Mouse (Mus musculus) hindbrain, postnatal 0 days (tissue): ENCODE measurements around the gene Il1f6. TPM values are rescaled to one million over a fixed set of nuclear protein-coding genes. Genes with fewer than 3 reads are reported as not detected.

Experiments
- ATAC-seq: fragments of 200-750 bp; cut with Nextera tagmentation; 2 replicates; pipeline ENCODE4 v1.8.0; 2017; ENCODE audit warnings: mild to moderate bottlenecking, moderate TSS enrichment, moderate library complexity
- DNase-seq: peaks from one replicate; pipeline ENCODE4 v3.0.0-alpha.2; 2015; ENCODE audit warnings: low spot score
- H3K27ac ChIP-seq: fragments of 300-500 bp; sonication (generic); 2 replicates; pipeline ENCODE4 v1.5.1; 2014; ENCODE audit warnings: mild to moderate bottlenecking
- H3K27me3 ChIP-seq: fragments of 300-500 bp; sonication (generic); 2 replicates; pipeline ENCODE4 v1.6.1; 2014; ENCODE audit warnings: low read length, mixed read lengths; ENCODE audit not compliant: insufficient read depth
- H3K36me3 ChIP-seq: fragments of 300-500 bp; sonication (generic); 2 replicates; pipeline ENCODE4 v1.6.1; 2014; ENCODE audit warnings: low read length, mixed read lengths; ENCODE audit not compliant: insufficient read depth
- H3K4me1 ChIP-seq: fragments of 300-500 bp; sonication (generic); 2 replicates; pipeline ENCODE4 v1.6.1; 2014; ENCODE audit warnings: antibody characterized with exemption, low read length, mixed read lengths; ENCODE audit not compliant: insufficient read depth
- H3K4me2 ChIP-seq: fragments of 300-500 bp; sonication (generic); 2 replicates; pipeline ENCODE4 v1.6.1; 2014; ENCODE audit warnings: low read depth, mild to moderate bottlenecking, low read length, moderate library complexity, mixed read lengths
- H3K4me3 ChIP-seq: fragments of 300-500 bp; sonication (generic); 2 replicates; pipeline ENCODE4 v1.5.1; 2014; ENCODE audit warnings: low read length
- H3K9ac ChIP-seq: fragments of 300-500 bp; sonication (generic); replicated peaks from 2 replicates; pipeline ENCODE4 v1.6.1; 2014; ENCODE audit warnings: mild to moderate bottlenecking, low read length, moderate library complexity, mixed read lengths
- H3K9me3 ChIP-seq: fragments of 300-500 bp; sonication (generic); 2 replicates; pipeline ENCODE4 v1.6.1; 2016; ENCODE audit warnings: low read length, mixed read lengths
- CTCF ChIP-seq: IDR thresholded peaks from 2 replicates; pipeline ENCODE4 v1.5.1; 2016; ENCODE audit warnings: antibody characterized with exemption, control low read depth, low read depth
- WGBS: fragments of 180-500 bp; shearing (Covaris S2); extraction: QIAGEN DNeasy Blood & Tissue Kit; methylation state at CpG from one replicate; pipeline ENCODE4 v1.1.7; 2014; 5-methylcytosine and 5-hydroxymethylcytosine counted together
- polyA plus RNA-seq: library from polyadenylated mRNA; unstranded; fragments of >200 nt; fragmentation: Nextera tagmentation; extraction: Ambion mirVana; gene quantifications from 2 replicates; pipeline ENCODE4 v1.2.1, GENCODE M21; 2015
- total RNA-seq: library from RNA; depleted of rRNA; stranded (reverse); fragments of >200 nt; gene quantifications from 2 replicates; pipeline ENCODE4 v1.2.3, GENCODE M21; 2014; rRNA removed

Gene Il1f6
- total and polyA plus RNA-seq, 2 experiments from 2014 or later, result not detected

- Histone ChIP-seq H3K4me3 (no peak overlapping the region), H3K27me3 (no peaks in the 10 kb centered on the region), H3K9me3 (no peaks in the 10 kb centered on the region), H3K27ac (no peak overlapping the region), H3K36me3 (no peaks in the 10 kb centered on the region), H3K4me2 (no peak overlapping the region), H3K4me1 (no peaks in the 10 kb centered on the region), H3K9ac (no peak overlapping the region)
- WGBS, result 73% methylated on average over 2 of the region's 2 CpGs
- ATAC-seq (no peak), DNase-seq (no peak)
- no peak for TF ChIP-seq CTCF
These were observed 12.0 kb downstream of the Il1f6 start for GRCm38 (mm10) chr2:24227191-24227590.

GRCm38 (mm10) chr2:24267503-24267902 lies 52.3 kb downstream of the Il1f6 start:
- Histone ChIP-seq H3K27ac (no peak overlapping the region), H3K36me3 (no peaks in the 10 kb centered on the region), H3K27me3 (no peaks in the 10 kb centered on the region), H3K4me3 (no peak overlapping the region), H3K4me1 (no peaks in the 10 kb centered on the region), H3K9ac (no peak overlapping the region), H3K4me2 (no peak overlapping the region), H3K9me3 (no peaks in the 10 kb centered on the region)
- WGBS, result 86% methylated on average over 1 of the region's 1 CpGs
- ATAC-seq (no peak), DNase-seq (no peak)
- no peak for TF ChIP-seq CTCF

DNA sequence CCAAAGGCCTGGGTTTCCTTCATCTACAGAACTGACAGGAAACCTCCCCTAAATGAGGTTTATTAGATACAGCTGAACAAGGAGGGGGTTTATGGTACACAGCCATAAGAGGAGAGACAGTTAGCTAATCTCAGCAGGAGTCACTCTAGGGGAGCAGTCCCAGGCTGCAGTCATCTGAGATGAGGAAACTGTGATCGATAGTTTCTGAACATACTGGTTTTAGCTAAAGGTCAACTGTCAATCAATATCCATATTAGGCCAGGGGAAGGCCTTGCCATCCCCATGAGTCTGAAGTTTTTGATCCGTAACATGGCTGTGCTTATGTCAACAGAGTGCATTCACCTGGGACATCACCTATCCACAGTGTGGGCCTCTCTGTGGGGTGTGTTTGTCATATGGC lies 58.4 kb downstream of the Il1f6 start:
- Histone ChIP-seq H3K9ac (no peak overlapping the region), H3K36me3 (no peaks in the 10 kb centered on the region), H3K4me2 (no peak overlapping the region), H3K9me3 (no peaks in the 10 kb centered on the region), H3K4me1 (no peaks in the 10 kb centered on the region), H3K27me3 (no peaks in the 10 kb centered on the region), H3K4me3 (no peak overlapping the region), H3K27ac (no peak overlapping the region)
- WGBS, result 92% methylated on average over 2 of the region's 2 CpGs
- DNase-seq (no peak), ATAC-seq (no peak)
- no peak for TF ChIP-seq CTCF

DNA sequence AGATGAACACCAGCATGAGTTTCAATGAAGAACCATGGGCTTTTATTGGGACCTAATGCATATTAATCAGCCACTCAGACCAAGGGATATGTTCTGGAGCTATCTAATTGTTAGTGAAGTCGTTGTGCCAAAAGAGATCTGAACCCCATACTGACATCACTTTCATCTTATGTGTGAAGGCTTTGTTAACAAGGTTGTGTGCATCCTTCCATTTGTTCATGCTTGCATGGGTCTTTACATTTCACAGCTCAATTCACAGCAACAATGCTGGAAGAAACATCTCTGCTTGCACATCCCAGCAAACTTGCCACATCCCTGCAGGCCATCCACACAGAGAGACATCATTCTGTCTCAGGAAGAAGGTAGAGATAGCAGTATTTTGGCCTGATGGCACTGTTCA lies 59.9 kb downstream of the Il1f6 start:
- no peak for TF ChIP-seq CTCF
- H3K9me3 ChIP-seq, result no peaks in the 10 kb centered on the region
- no peaks in the 10 kb centered on the region for H3K27me3 ChIP-seq
- WGBS, result 5% methylated on average over 1 of the region's 1 CpGs
- no peak overlapping the region for H3K4me2 ChIP-seq
- H3K4me3 ChIP-seq, result no peak overlapping the region
- no peak for DNase-seq
- ATAC-seq, result no peak
- no peak overlapping the region for H3K9ac ChIP-seq
- no peaks in the 10 kb centered on the region for H3K36me3 ChIP-seq
- H3K27ac ChIP-seq, result no peak overlapping the region
- no peaks in the 10 kb centered on the region for H3K4me1 ChIP-seq

Other genes with a start within 250 kb of the Il1f6 start
- gene Hnmt, start 166.0 kb upstream of the Il1f6 start, total RNA-seq, result 13.5 and 14.2 TPM in 2 replicates
- gene Hnmt, start 166.0 kb upstream of the Il1f6 start, polyA plus RNA-seq, result 28.4 and 31.1 TPM in 2 replicates
- not detected in 2 replicates for gene Tbpl2, start 118.8 kb upstream of the Il1f6 start, total RNA-seq
- gene Tbpl2, start 118.8 kb upstream of the Il1f6 start, polyA plus RNA-seq, result not detected in 2 replicates
- not detected in 2 replicates for gene Il1f8, start 62.3 kb upstream of the Il1f6 start, total RNA-seq
- not detected in 2 replicates for gene Il1f8, start 62.3 kb upstream of the Il1f6 start, polyA plus RNA-seq
- gene Il1f9, start 28.9 kb upstream of the Il1f6 start, total RNA-seq, result not detected in 2 replicates
- not detected in 2 replicates for gene Il1f9, start 28.9 kb upstream of the Il1f6 start, polyA plus RNA-seq
- gene Il1f5, start 61.5 kb downstream of the Il1f6 start, total RNA-seq, result not detected in 2 replicates
- gene Il1f5, start 61.5 kb downstream of the Il1f6 start, polyA plus RNA-seq, result not detected in 2 replicates
- gene Il1f10, start 75.8 kb downstream of the Il1f6 start, total RNA-seq, result not detected in 2 replicates
- gene Il1f10, start 75.8 kb downstream of the Il1f6 start, polyA plus RNA-seq, result not detected in 2 replicates
- not detected in 2 replicates for gene Il1rn, start 121.4 kb downstream of the Il1f6 start, total RNA-seq
- 0.13 and 0.16 TPM in 2 replicates for gene Il1rn, start 121.4 kb downstream of the Il1f6 start, polyA plus RNA-seq
- gene Psd4, start 152.2 kb downstream of the Il1f6 start, total RNA-seq, result 1.3 and 7.0 TPM in 2 replicates
- gene Psd4, start 152.2 kb downstream of the Il1f6 start, polyA plus RNA-seq, result 0.71 and 1.2 TPM in 2 replicates